Mouse (Mus musculus) cortical plate, adult 2 months (tissue): ENCODE data around the gene Fscn1.

ENCODE experiments used
- CTCF ChIP-seq: fragments of 200-500 bp; IDR thresholded peaks from 2 replicates; pipeline ENCODE4 v1.5.1; 2011; ENCODE audit warnings: mild to moderate bottlenecking, control low read depth, low read length; ENCODE audit not compliant: insufficient read depth; ENCODE audit errors: extremely low read depth
- POLR2A ChIP-seq: fragments of 200-500 bp; IDR thresholded peaks from 2 replicates; pipeline ENCODE4 v1.6.1; 2011; ENCODE audit warnings: mild to moderate bottlenecking, low read length, control low read depth; ENCODE audit not compliant: insufficient read depth; ENCODE audit errors: extremely low read depth

- TF ChIP-seq CTCF (no peak), POLR2A (no peak)
Measured at GRCm38 (mm10) chr5:142959156-142959555, 987 bp upstream of the Fscn1 start.
